Mouse (Mus musculus) sigmoid colon, adult 10 weeks (tissue): ENCODE data around the gene Tfap2d. TPM values are rescaled to one million over a fixed set of nuclear protein-coding genes. Genes with fewer than 3 reads are reported as not detected.

Source experiments
- polyA plus RNA-seq: library from polyadenylated mRNA; stranded (reverse); fragments of 350-450 nt; fragmentation: Illumina TruSeq; extraction: RNeasy Lipid Tissue Mini Kit (QIAGEN cat#74804); gene quantifications from one replicate; pipeline ENCODE4 v1.2.3, GENCODE M21; 2014; ENCODE audit warnings: low read depth, low replicate concordance

The Tfap2d gene
- polyA plus RNA-seq, result not detected

DNA sequence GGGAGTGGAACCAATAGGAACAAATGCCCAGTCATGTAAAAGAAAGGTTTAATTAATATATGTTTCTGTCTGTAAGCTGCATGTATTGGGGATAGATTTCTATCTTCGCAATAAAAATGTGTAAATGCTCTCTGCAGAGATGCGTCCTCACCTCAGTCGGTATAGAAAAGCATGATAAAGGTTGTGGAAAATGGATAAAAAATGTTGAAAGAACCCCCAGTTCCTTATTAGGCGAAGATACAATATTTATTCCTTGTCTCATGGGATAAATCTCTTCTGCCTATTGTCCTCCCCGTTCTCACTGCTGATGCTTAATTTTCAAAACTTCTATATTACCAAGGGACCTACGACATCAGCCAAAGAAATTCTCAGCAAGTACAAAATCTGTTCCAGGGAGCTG is at the start of gene Tfap2d:
TSS of gene Tfap2d (plus strand) at position 392 of the 400 bp plus-strand sequence.

DNA sequence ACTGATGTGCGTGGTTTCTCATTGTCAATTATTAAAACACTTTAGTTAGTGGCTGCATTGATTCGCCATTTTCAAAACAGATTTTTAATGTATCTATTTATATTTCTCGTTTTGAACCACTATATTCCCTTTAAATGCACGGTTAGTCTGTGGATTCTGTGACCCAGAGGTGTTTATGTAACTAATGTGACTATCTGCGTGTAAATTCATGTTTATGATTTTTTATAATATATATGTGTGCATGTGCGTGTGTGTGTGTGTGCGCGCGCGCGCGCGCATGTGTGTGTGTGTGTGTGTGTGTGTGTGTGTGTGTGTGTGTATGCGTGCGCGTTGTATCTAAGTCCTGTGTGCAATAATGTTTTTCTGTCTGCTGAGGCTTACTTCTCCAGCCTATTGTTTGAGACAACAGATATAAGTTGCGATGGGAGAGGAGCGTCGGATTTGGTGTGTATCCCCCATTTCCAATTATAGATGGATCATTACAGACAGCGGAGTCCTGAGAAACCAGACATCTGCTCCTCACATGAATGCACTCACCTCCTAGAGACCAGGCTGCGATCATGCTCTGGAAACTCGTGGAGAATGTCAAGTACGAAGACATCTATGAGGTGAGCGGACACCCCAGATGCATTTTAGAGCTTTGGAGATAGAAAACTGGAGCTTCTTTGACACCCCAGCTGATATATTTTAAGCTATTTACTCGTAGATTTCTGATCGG is 106.0 kb downstream of the Tfap2d start, which contains the start of gene Tfap2b:
TSS of gene Tfap2b (plus strand) at position 274 of the 718 bp plus-strand sequence.

Other genes with a start within 250 kb of the Tfap2d start
- gene Tfap2b, start 105.9 kb downstream of the Tfap2d start, polyA plus RNA-seq, result not detected